Mouse (Mus musculus) liver, embryonic 14.5 days (tissue): ENCODE data around the gene Adamts18.

Experiments used
- CTCF ChIP-seq: IDR thresholded peaks from 2 replicates; pipeline ENCODE4 v1.5.1; 2016; ENCODE audit warnings: antibody characterized with exemption, low read depth, control low read depth
- EP300 ChIP-seq: IDR thresholded peaks from 2 replicates; pipeline ENCODE4 v1.6.1; 2016; ENCODE audit warnings: antibody characterized with exemption, low read depth

- TF ChIP-seq EP300, result no peak
- TF ChIP-seq CTCF, result no peak
Observed at GRCm38 (mm10) chr8:113666714-113667432, 181.7 kb downstream of the Adamts18 start.
